Comparison of ENCODE assay signal across 9 mouse cellular contexts in the genomic region with DNA sequence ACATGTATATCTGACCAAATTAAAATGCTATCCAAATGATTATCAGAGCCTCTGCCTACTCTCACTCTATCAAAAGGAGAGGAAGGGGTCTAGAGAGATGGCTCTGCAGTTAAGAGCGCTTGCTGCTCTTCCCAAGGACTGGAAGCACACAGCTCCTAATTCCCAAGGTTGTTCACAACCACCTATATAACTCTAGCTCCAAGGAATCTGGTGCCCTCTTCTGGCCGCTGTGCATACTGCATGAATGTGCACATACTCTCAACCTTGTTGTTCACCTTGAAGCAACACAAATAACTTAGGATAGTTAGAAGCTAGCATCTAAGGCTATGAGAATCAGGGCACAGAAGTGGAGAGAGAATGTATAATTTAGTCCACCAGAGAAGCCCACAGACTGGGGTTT.
DNase-seq lines count a peak whose midpoint lies in the region; ATAC-seq and TF ChIP-seq lines count a peak whose summit lies in the region.
"Had no signal": no experiment of that assay in that cellular context is flagged by ENCODE, and none has a peak within 500 bp of the region (broad histone marks: within the 10 kb centered on the region; RNA-seq: fewer than 3 reads in every experiment).

No protein-coding gene starts in this region.

- CTCF ChIA-PET in Patski (lab: Charles Lee), result interaction anchor here (0.7 to 2.6 kb wide), 13 partner anchors 10 to 954 kb away, joined by 3 to 16 read pairs (median 5); a partner anchor contains a TSS

- no peaks in the 10 kb centered on the region for H3K4me1 ChIP-seq in heart, embryonic 12.5 days (replicated peaks)
- H3K4me1 ChIP-seq in embryonic facial prominence, embryonic 14.5 days (ENCODE audit: control insufficient read depth, insufficient read depth, low read length), result no peaks in the 10 kb centered on the region
- H3K4me1 ChIP-seq in midbrain, embryonic 15.5 days, result no peaks in the 10 kb centered on the region
- H3K4me1 ChIP-seq: embryonic facial prominence, embryonic 12.5 days had no signal

- no peak overlapping the region for H3K9ac ChIP-seq in heart, embryonic 12.5 days
- H3K9ac ChIP-seq in embryonic facial prominence, embryonic 14.5 days (ENCODE audit: low read depth, low read length), result no peak overlapping the region
- no peak overlapping the region for H3K9ac ChIP-seq in midbrain, embryonic 15.5 days
- H3K9ac ChIP-seq: embryonic facial prominence, embryonic 12.5 days had no signal

- POLR2A ChIA-PET in Patski (lab: Charles Lee), result interaction anchor here (0.6 kb wide), 1 partner anchor 9 kb away, joined by 3 read pairs; no protein-coding TSS in a partner anchor

- WGBS in heart, embryonic 12.5 days, result 34% methylated on average over 2 of the region's 2 CpGs
- 30% methylated on average over 2 of the region's 2 CpGs for WGBS in embryonic facial prominence, embryonic 14.5 days
- 43% methylated on average over 2 of the region's 2 CpGs for WGBS in midbrain, embryonic 15.5 days

- no peak overlapping the region for H3K4me2 ChIP-seq in heart, embryonic 12.5 days
- no peak overlapping the region for H3K4me2 ChIP-seq in embryonic facial prominence, embryonic 14.5 days (ENCODE audit: low read depth, low read length)
- no peak overlapping the region for H3K4me2 ChIP-seq in midbrain, embryonic 15.5 days
- H3K4me2 ChIP-seq: embryonic facial prominence, embryonic 12.5 days had no signal

- no peaks in the 10 kb centered on the region for H3K27me3 ChIP-seq in heart, embryonic 12.5 days (replicated peaks)
- H3K27me3 ChIP-seq in Patski, result no peaks in the 10 kb centered on the region
- no peaks in the 10 kb centered on the region for H3K27me3 ChIP-seq in embryonic facial prominence, embryonic 14.5 days (replicated peaks; ENCODE audit: control insufficient read depth, insufficient read depth, low read length)
- H3K27me3 ChIP-seq in midbrain, embryonic 15.5 days (replicated peaks), result no peaks in the 10 kb centered on the region
- H3K27me3 ChIP-seq: embryonic facial prominence, embryonic 12.5 days had no signal

- no peak overlapping the region for H3K4me3 ChIP-seq in heart, embryonic 12.5 days
- H3K4me3 ChIP-seq in embryonic facial prominence, embryonic 14.5 days (ENCODE audit: low read depth, low read length), result no peak overlapping the region
- no peak overlapping the region for H3K4me3 ChIP-seq in midbrain, embryonic 15.5 days
- H3K4me3 ChIP-seq: embryonic facial prominence, embryonic 12.5 days had no signal

- TF ChIP-seq CTCF in Patski (IDR thresholded peaks at IDR 0.05), result peak; percentile 84

- ATAC-seq in heart, embryonic 12.5 days (ENCODE audit: insufficient number of reproducible peaks, low FRiP score), result no peak
- ATAC-seq in Patski, result peak; percentile 67
- no peak for ATAC-seq in embryonic facial prominence, embryonic 14.5 days (ENCODE audit: low read depth)
- ATAC-seq in midbrain, embryonic 15.5 days (replicated peaks), result 0 out of 2 replicates have a peak, but pooled peaks have one; percentile 39

- no peak overlapping the region for H3K27ac ChIP-seq in heart, embryonic 12.5 days (ENCODE audit: poor library complexity, severe bottlenecking)
- H3K27ac ChIP-seq in embryonic facial prominence, embryonic 14.5 days (replicated peaks; ENCODE audit: low read depth, low read length), result no peak overlapping the region
- H3K27ac ChIP-seq in midbrain, embryonic 15.5 days, result no peak overlapping the region
- H3K27ac ChIP-seq: embryonic facial prominence, embryonic 12.5 days had no signal

- H3K9me3 ChIP-seq in heart, embryonic 12.5 days (replicated peaks), result no peaks in the 10 kb centered on the region
- H3K9me3 ChIP-seq in embryonic facial prominence, embryonic 14.5 days (ENCODE audit: control insufficient read depth, low read length), result no peaks in the 10 kb centered on the region
- H3K9me3 ChIP-seq in midbrain, embryonic 15.5 days, result no peaks in the 10 kb centered on the region
- H3K9me3 ChIP-seq: embryonic facial prominence, embryonic 12.5 days had no signal

- intact Hi-C loops in heart, postnatal 14 days (cut with DNase I), result no loop called here

- in situ Hi-C loops in Patski (cut with MboI; ENCODE audit: low pct_unique_long_range_greater_than_20kb), result no loop called here

- peak; percentile 29 to 55 for DNase-seq in heart, postnatal 14 days
- DNase-seq in 416B (ENCODE audit: low read depth) (peak; percentile 64), Patski (ENCODE audit: low read depth, low spot score) (no peak)
- DNase-seq in embryonic facial prominence, embryonic 14.5 days (ENCODE audit: low spot score), result peak; percentile 31
- DNase-seq in kidney, postnatal 4 days, result peak; percentile 75 to 77
- DNase-seq in T-cell, adult 2 months (ENCODE audit: low spot score), result no peak

- H3K36me3 ChIP-seq in heart, embryonic 12.5 days, result peaks cover 47% of the 10 kb centered on the region
- peaks cover 24% of the 10 kb centered on the region; the same call in 1 of the 2 replicates for H3K36me3 ChIP-seq in embryonic facial prominence, embryonic 14.5 days (ENCODE audit: control insufficient read depth, insufficient read depth, low read length)
- H3K36me3 ChIP-seq in midbrain, embryonic 15.5 days (replicated peaks), result peaks cover 12% of the 10 kb centered on the region; the same call in 1 of the 2 replicates

Comparison
In these comparisons a context has a peak if more than half of its experiments do, and no peak if none do; other contexts are left out.
1. DNase-seq: peak in heart, postnatal 14 days (2 of 2), 416B (single experiment), embryonic facial prominence, embryonic 14.5 days (single experiment) and kidney, postnatal 4 days (2 of 2); none in Patski (single experiment) and T-cell, adult 2 months (single experiment).
2. ATAC-seq: peak in Patski (single experiment) and midbrain, embryonic 15.5 days (single experiment); none in heart, embryonic 12.5 days (single experiment) and embryonic facial prominence, embryonic 14.5 days (single experiment).